Mouse (Mus musculus): ENCODE results near the gene Atrnl1. TPM values are rescaled to one million over a fixed set of nuclear protein-coding genes. Genes with fewer than 3 reads are reported as not detected.
A peak's percentile ranks its signal among the peaks of the same experiment; 100 is the strongest.

The Atrnl1 gene
- total and polyA plus RNA-seq, 2 experiments from 2014 or later = 5.4 to 60.5 TPM

DNA sequence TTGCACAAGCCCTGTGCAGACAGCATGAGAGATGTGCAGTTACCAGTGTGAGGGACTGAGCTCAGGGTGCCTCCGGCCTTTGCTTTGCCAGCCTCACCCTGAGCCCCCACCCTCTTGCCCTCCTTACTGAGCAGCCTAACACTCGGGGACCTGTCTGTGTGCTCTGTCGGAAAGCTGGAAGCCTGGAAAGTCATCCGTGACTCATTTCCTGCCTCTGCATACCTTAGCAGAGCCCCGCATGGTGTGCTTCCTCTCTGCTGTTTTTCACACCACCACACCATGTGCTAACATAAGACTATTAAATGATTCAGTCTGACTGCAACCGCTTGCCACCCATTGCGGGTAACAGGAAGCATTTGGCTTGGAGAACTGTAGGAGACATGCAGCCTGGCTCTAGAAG, 493.7 kb downstream of the Atrnl1 start:
- H3K4me2 ChIP-seq (ENCODE audit: low read depth, low read length, poor library complexity, severe bottlenecking) = no peak overlapping the region
- H3K36me3 ChIP-seq (ENCODE audit: insufficient read depth, low read length) = no peaks in the 10 kb centered on the region
- no peaks in the 10 kb centered on the region for H3K9me3 ChIP-seq (ENCODE audit: low read length)
- no peaks in the 10 kb centered on the region for H3K4me1 ChIP-seq (ENCODE audit: insufficient read depth, low read length)
- ATAC-seq (ENCODE audit: low FRiP score) (no peak), DNase-seq (ENCODE audit: low spot score) (no peak)
- H3K9ac ChIP-seq (replicated peaks; ENCODE audit: low read length, poor library complexity, severe bottlenecking) = no peak overlapping the region
- H3K27me3 ChIP-seq (ENCODE audit: insufficient read depth, low read length) = no peaks in the 10 kb centered on the region
- WGBS = 75% methylated on average over 7 of the region's 7 CpGs
- no peak overlapping the region for H3K4me3 ChIP-seq (ENCODE audit: low read depth, low read length)
- no peak for TF ChIP-seq CTCF (IDR thresholded peaks at IDR 0.05)
- H3K27ac ChIP-seq (ENCODE audit: low read depth, low read length) = no peak overlapping the region; the same call in 1 of the 2 replicates

DNA sequence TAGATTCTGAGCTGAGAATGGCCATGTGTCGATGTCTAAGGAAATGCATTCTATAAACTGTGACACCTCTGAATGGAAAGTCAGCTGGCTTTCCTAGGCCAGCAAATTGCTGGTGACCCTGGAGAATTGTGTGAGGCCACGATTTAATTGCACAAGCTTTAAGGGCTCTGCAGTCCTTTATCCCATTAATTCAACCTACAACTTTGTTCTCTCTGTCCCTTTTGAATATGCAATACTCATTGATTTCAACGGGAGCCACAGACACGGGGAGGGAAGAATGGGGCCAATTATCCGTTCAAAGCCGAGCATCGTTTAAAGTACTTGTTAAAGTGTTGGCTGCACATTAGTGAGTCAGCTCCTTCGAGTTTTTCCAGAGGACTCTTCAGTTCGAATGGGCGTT, 496.8 kb downstream of the Atrnl1 start:
- Histone ChIP-seq H3K27ac (ENCODE audit: low read depth, low read length) (no peak overlapping the region), H3K4me1 (ENCODE audit: insufficient read depth, low read length) (no peaks in the 10 kb centered on the region), H3K27me3 (ENCODE audit: insufficient read depth, low read length) (no peaks in the 10 kb centered on the region), H3K36me3 (ENCODE audit: insufficient read depth, low read length) (no peaks in the 10 kb centered on the region), H3K4me2 (ENCODE audit: low read depth, low read length, poor library complexity, severe bottlenecking) (no peak overlapping the region), H3K9ac (replicated peaks; ENCODE audit: low read length, poor library complexity, severe bottlenecking) (no peak overlapping the region), H3K4me3 (ENCODE audit: low read depth, low read length) (no peak overlapping the region), H3K9me3 (ENCODE audit: low read length) (no peaks in the 10 kb centered on the region)
- no peak for TF ChIP-seq CTCF (IDR thresholded peaks at IDR 0.05)
- ATAC-seq (ENCODE audit: low FRiP score) (no peak), DNase-seq (ENCODE audit: low spot score) (no peak)
- 35% methylated on average over 10 of the region's 10 CpGs for WGBS

DNA sequence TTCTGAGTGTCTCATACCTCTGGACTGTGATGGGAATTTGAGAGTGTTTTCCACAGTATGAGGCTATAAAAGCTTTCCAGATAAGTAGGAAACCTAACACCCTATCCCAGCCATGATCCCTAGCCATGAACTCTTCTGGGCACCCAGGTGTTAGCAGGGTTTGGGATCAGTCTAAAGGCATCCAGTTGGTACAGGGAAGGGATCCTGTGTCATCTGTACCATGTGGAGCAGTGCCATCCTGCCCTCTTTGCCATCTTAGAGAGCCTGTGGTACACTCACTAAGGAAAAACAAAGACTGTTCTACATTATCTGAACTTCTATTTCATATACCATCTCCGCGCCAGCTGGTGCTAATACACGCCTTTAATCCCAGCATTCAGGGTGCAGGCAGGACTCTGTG, 499.7 kb downstream of the Atrnl1 start:
- DNase-seq (ENCODE audit: low spot score) (no peak), ATAC-seq (ENCODE audit: low FRiP score) (no peak)
- Histone ChIP-seq H3K27me3 (ENCODE audit: insufficient read depth, low read length) (no peaks in the 10 kb centered on the region), H3K4me3 (ENCODE audit: low read depth, low read length) (no peak overlapping the region), H3K9me3 (ENCODE audit: low read length) (no peaks in the 10 kb centered on the region), H3K4me1 (ENCODE audit: insufficient read depth, low read length) (no peaks in the 10 kb centered on the region), H3K9ac (replicated peaks; ENCODE audit: low read length, poor library complexity, severe bottlenecking) (no peak overlapping the region), H3K4me2 (ENCODE audit: low read depth, low read length, poor library complexity, severe bottlenecking) (no peak overlapping the region), H3K36me3 (ENCODE audit: insufficient read depth, low read length) (no peaks in the 10 kb centered on the region), H3K27ac (ENCODE audit: low read depth, low read length) (no peak overlapping the region)
- TF ChIP-seq CTCF (IDR thresholded peaks at IDR 0.05) = no peak
- WGBS = 97% methylated on average over 3 of the region's 3 CpGs

DNA sequence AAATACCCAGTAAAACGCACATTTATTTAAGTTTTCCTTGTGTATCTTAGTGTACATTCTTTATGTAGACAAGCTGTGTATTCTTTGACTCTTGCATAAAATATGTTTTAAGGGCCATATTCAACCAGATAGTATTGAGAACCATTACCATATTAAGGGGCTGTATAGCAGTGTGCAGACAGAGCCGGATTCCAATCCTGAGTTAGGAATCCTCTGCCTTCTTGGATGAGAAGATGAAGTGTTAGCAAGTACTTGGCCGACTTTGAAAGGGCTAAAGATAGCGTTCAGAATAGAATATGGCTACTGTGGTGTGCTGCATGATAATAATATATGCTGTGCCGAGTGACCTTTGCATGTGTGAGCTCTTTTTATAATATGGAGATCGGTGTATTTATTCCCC, 500.5 kb downstream of the Atrnl1 start:
- no peak for DNase-seq (ENCODE audit: low spot score)
- no peaks in the 10 kb centered on the region for H3K36me3 ChIP-seq (ENCODE audit: insufficient read depth, low read length)
- no peaks in the 10 kb centered on the region for H3K9me3 ChIP-seq (ENCODE audit: low read length)
- 90% methylated on average over 6 of the region's 6 CpGs for WGBS
- H3K4me3 ChIP-seq (ENCODE audit: low read depth, low read length) = no peak overlapping the region
- H3K4me2 ChIP-seq (ENCODE audit: low read depth, low read length, poor library complexity, severe bottlenecking) = no peak overlapping the region
- H3K4me1 ChIP-seq (ENCODE audit: insufficient read depth, low read length) = no peaks in the 10 kb centered on the region
- no peak for TF ChIP-seq CTCF (IDR thresholded peaks at IDR 0.05)
- no peak for ATAC-seq (ENCODE audit: low FRiP score)
- H3K9ac ChIP-seq (replicated peaks; ENCODE audit: low read length, poor library complexity, severe bottlenecking) = no peak overlapping the region
- no peak overlapping the region for H3K27ac ChIP-seq (ENCODE audit: low read depth, low read length)
- H3K27me3 ChIP-seq (ENCODE audit: insufficient read depth, low read length) = no peaks in the 10 kb centered on the region

DNA sequence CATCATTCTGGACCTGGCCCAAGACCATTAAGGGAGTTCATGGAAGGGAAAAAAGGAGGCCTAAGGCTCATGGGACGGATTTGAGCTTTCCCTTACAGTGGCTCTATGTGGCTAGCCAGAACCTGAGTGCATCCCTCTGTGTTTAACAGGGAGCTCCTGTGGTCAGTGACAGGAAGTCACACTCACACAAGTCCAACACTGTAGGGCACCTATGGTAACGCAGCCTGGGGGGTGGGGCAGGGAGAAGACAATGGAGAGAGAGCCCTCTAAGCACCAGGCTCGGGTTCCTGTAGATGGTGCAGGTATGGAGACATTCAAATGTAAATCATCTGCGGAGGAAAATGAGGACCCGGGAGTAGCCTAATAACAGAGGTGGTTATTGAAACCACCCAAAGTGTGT, 501.3 kb downstream of the Atrnl1 start:
- TF ChIP-seq CTCF (IDR thresholded peaks at IDR 0.05) = no peak
- Histone ChIP-seq H3K4me3 (ENCODE audit: low read depth, low read length) (no peak overlapping the region), H3K9ac (replicated peaks; ENCODE audit: low read length, poor library complexity, severe bottlenecking) (no peak overlapping the region), H3K9me3 (ENCODE audit: low read length) (no peaks in the 10 kb centered on the region), H3K27me3 (ENCODE audit: insufficient read depth, low read length) (no peaks in the 10 kb centered on the region), H3K27ac (ENCODE audit: low read depth, low read length) (no peak overlapping the region), H3K4me1 (ENCODE audit: insufficient read depth, low read length) (no peaks in the 10 kb centered on the region), H3K4me2 (ENCODE audit: low read depth, low read length, poor library complexity, severe bottlenecking) (no peak overlapping the region), H3K36me3 (ENCODE audit: insufficient read depth, low read length) (no peaks in the 10 kb centered on the region)
- no peak for DNase-seq (ENCODE audit: low spot score)
- no peak for ATAC-seq (ENCODE audit: low FRiP score)
- 48% methylated on average over 5 of the region's 5 CpGs for WGBS

DNA sequence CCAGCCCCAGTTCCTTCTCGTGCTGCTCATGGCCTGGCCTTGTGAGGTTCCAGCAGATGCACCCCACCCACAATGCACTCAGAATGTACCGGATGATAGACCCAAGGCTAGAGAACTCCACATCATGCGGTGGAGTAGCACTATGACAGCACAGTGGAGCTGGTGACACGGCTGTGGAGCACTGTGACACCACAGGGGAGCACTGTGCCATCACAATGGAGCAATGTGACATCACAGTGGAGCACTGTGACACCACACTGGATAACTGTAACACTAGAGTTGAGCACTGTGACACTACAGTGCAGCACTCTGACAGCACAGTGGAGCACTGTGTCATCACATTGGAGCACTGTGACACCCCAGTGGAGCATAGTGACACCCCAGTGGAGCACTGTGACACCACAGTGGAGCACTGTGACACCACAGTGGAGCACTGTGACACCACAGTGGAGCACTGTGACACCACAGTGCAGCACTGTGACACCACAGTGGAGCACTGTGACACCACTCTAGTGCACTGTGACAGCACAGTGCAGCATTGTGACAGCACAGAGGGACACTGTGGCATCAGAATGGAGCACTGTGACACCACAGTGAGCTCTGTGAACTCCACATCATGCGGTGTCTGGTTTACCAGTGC, 502.4 kb downstream of the Atrnl1 start:
- Histone ChIP-seq H3K4me3 (ENCODE audit: low read depth, low read length) (no peak overlapping the region), H3K4me2 (ENCODE audit: low read depth, low read length, poor library complexity, severe bottlenecking) (no peak overlapping the region), H3K36me3 (ENCODE audit: insufficient read depth, low read length) (no peaks in the 10 kb centered on the region), H3K9ac (replicated peaks; ENCODE audit: low read length, poor library complexity, severe bottlenecking) (no peak overlapping the region), H3K4me1 (ENCODE audit: insufficient read depth, low read length) (no peaks in the 10 kb centered on the region), H3K27ac (ENCODE audit: low read depth, low read length) (no peak overlapping the region), H3K27me3 (ENCODE audit: insufficient read depth, low read length) (no peaks in the 10 kb centered on the region), H3K9me3 (ENCODE audit: low read length) (no peaks in the 10 kb centered on the region)
- WGBS = 80% methylated on average over 5 of the region's 5 CpGs
- TF ChIP-seq CTCF (IDR thresholded peaks at IDR 0.05) = no peak
- DNase-seq (ENCODE audit: low spot score) (no peak), ATAC-seq (ENCODE audit: low FRiP score) (peak; percentile 94)
